Mouse (Mus musculus): ENCODE measurements around the gene Pgap2.

- TF ChIP-seq POLR2A (IDR thresholded peaks at IDR 0.05; ENCODE audit: insufficient read depth, low read length) (no peak), EP300 (IDR thresholded peaks at IDR 0.05; ENCODE audit: insufficient read depth, low read depth, low read length) (no peak), CTCF (IDR thresholded peaks at IDR 0.05; ENCODE audit: low read depth, low read length) (no peak)
These were observed 39.7 kb upstream of the Pgap2 start for GRCm38 (mm10) chr7:102170300-102170699.
